Mouse (Mus musculus) ES-CJ7 (cell line): ENCODE results near the gene Lgr4.
"Not testable (repeated sequence)": the region's sequence is repeated elsewhere in the genome, so short reads cannot be mapped to it uniquely, and the experiment has no call there.

ENCODE experiments used
- DNase-seq: peaks from one replicate; pipeline ENCODE4 v3.0.0; 2011; ENCODE audit warnings: low read depth, low spot score

Lgr4 gene

GRCm38 (mm10) chr2:109917496-109918413 is at the start of gene Lgr4:
Gene Lgr4, plus strand, starts transcription at chr2:109917647.
- DNase-seq: peak; percentile 99

DNA sequence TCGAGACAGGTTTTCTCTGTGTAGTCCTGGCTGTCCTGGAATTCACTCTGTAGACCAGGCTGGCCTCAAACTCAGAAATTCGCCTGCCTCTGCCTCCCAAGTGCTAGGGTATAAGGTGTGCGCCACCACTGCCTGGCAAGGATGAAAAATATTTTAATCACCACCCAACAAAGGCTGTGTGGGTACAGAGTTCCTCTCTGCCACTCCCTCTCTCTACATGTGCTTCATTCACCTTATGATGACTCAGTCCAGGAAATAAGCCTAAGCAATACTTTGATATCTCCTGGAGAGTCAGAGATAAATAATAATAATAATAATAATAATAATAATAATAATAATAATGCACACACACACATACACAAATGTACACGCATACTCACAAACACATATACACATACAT is 38.0 kb upstream of the Lgr4 start:
- not testable (repeated sequence) for DNase-seq

GRCm38 (mm10) chr2:109881111-109881510 is 36.3 kb upstream of the Lgr4 start:
- no peak for DNase-seq

- no peak for DNase-seq
Measured at GRCm38 (mm10) chr2:109881625-109882024, 35.8 kb upstream of the Lgr4 start.

- no peak for DNase-seq
Measured at GRCm38 (mm10) chr2:109884106-109884505, 33.3 kb upstream of the Lgr4 start.

GRCm38 (mm10) chr2:109884507-109884906 is 32.9 kb upstream of the Lgr4 start:
- no peak for DNase-seq

GRCm38 (mm10) chr2:109890068-109890467 is 27.4 kb upstream of the Lgr4 start:
- peak; percentile 40 for DNase-seq

DNA sequence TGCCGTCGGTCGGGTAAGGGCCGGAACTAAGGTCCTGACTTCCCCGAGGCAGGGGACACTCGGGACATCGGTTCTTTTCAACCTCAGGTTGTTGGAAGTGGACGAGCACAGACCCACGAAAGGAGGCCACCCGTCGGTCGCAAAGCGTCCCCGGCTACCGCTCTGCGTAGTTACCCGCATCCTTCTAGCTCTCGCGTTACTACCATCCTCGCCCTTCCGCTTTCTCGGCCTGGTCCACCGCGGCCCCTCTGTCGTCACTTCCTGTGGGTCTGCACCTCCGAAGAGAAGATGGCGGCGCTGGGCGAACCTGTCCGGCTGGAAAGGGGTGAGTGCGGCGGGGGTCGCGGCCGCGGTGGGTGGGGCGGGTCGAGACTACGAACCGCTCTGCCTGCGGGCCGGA is 26.9 kb upstream of the Lgr4 start, which contains the start of gene Lin7c:
TSS of gene Lin7c (plus strand) at position 257 of the 400 bp plus-strand sequence.
- DNase-seq: peak; percentile 94

DNA sequence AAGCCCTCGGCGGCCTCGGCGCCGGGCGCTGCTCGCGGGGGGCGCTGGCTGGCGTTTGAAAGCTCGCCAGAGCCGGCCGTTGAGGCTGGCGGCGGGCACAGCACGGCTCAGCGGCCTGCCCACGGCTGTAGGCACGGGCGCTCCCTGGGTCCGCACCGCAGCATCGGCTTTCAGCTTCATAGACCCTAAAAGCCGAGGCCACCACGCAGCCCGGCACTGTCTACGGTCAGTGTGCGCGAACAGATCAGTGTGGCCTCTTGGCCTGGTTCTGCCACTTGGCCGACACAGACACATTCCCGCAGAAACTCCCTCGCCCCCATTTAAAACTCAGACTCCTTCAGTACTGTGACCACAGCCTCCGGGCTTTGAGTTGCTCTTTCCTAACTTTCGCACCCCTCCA is 26.4 kb upstream of the Lgr4 start:
- peak; percentile 17 for DNase-seq

DNA sequence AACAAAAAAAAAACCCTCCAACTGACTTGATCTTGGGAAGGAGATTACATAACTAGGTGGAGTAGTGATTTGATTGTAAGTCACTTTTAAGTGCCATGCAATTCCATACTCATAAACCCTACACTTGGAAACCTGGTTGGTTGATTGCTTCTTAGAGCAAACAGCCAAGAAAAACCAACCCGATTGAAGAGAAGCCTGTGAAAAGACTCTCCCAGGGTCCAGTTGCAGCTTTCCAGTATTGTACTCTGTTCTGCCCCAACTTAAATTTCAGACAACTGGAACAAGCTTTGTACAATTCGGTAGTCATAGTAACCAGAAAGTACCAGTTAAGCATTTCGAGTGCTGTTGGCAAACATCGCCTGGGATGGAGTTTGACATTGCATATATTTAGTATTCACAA is 26.0 kb upstream of the Lgr4 start:
- no peak for DNase-seq

DNA sequence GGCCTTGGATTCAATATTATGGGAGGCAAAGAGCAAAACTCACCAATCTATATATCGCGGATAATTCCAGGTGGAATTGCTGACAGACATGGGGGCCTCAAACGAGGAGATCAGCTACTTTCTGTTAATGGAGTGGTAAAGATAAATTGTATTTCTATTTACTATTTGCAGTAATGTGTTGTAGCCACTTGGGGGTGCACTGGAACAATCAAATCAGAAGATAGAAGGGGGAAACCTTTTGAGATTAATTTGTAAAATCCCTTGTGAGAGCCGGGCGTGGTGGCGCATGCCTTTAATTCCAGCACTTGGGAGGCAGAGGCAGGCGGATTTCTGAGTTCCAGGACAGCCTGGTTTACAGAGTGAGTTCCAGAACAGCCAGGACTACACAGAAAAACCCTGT is 21.1 kb upstream of the Lgr4 start:
- DNase-seq: peak; percentile 34

DNA sequence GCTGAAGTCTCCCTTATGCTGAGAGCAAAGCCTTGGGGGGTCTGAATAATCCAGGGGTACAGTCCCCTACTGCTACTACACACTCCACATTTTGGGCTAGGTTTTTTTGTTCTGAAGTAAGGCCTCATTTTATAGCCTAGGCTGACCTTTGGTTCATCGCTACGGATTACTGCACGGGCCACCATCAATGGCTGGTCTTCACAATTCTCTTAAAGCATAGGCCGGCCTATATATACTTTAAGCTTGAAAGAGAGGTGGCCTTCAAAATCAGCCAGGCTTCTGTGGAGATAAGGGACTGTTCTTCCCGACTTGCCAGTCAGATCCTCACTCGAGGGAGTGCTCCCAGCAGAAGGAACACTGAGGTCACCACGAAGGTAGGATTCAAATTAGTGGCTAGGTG is 14.6 kb upstream of the Lgr4 start:
- no peak for DNase-seq

DNA sequence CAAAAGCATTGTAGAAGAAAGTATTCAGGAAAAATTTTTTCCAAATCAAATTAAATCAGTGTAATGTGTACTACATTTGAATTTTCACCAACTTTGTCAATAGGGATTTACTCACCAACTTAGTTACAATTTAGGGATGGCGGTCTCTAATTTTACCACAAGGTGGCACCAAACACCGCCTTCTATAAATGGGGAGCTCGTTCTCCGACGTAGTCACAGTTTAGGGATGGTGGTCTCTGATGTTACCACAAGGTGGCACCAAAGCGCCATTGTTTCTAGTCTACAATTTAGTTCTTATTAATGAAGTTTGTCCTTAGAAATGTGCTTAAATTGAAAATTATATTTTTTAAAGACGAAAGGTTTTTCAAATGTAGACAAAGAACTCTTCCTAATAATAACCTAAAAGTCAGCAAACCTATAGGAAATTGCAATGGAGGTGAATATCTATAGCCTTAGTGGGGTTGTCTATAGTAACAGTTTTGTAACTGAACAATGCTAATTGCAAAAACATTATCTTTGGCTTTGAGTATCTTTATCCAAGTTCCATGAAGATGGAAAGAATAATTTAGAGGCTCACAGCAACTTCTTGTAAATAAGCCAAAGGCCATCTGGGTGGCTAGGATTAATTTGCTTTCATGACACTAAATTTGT is 13.2 kb upstream of the Lgr4 start:
- peak; percentile 82 for DNase-seq

DNA sequence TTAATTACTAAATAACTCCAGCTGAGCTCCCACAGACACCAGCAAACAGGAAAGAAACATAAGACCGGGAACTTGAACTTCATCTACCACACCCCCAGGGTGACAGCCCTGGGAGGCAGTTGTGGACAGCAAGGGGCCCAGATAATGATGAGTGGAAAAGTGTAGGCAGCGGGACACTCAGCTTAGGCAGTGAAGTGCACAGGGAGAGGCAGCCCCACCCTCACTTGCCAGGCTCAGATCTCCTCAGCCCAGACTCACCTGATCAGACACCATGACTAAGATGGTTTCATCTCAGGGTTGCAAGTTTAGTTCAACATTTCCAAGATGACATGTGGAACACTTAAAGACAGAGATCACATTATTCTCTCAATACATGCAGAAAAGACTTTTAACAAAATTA is 8.3 kb upstream of the Lgr4 start:
- DNase-seq: no peak

GRCm38 (mm10) chr2:109912216-109912615 is 5.2 kb upstream of the Lgr4 start:
- peak; percentile 64 for DNase-seq

DNA sequence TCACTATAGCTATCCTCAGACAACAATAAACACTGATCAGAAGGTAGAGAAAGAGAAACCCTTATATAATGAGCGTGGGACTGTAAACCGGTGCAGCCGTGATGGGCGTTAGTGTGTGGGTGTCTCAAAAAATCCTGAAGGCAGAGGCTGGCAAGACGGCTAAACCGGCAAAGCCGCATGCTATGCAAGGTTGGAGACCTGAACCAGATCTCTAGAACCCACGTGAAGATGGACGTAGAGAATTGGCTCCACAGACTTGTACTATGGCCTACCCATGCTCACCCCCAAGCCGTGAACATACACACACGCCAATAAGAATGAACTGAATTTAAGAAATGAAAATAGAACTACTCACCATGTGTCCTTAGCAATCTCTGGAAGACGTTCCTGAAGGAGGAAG is 4.7 kb upstream of the Lgr4 start:
- peak; percentile 58 for DNase-seq

- peak; percentile 87 for DNase-seq
Measured at GRCm38 (mm10) chr2:109913241-109913640, 4.2 kb upstream of the Lgr4 start.

DNA sequence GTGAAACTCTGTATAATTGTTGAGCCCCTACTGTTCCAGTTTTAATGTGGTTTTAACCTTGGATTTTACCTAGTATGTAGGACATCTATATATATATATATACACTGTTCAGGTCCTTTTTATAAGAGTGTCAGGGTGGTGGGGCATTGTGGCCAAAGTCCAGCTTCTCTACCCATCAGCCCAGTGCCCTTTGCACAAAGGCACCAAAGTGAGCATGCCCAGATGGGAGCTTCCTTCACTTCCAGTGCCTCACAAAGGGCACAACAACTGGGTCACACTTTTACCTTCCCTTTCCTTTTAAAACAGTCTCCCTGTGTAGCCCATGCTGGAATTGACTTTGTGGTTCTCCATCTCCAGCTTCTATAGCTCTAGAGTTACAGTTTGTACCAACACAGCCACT is 2.8 kb upstream of the Lgr4 start:
- DNase-seq: no peak

DNA sequence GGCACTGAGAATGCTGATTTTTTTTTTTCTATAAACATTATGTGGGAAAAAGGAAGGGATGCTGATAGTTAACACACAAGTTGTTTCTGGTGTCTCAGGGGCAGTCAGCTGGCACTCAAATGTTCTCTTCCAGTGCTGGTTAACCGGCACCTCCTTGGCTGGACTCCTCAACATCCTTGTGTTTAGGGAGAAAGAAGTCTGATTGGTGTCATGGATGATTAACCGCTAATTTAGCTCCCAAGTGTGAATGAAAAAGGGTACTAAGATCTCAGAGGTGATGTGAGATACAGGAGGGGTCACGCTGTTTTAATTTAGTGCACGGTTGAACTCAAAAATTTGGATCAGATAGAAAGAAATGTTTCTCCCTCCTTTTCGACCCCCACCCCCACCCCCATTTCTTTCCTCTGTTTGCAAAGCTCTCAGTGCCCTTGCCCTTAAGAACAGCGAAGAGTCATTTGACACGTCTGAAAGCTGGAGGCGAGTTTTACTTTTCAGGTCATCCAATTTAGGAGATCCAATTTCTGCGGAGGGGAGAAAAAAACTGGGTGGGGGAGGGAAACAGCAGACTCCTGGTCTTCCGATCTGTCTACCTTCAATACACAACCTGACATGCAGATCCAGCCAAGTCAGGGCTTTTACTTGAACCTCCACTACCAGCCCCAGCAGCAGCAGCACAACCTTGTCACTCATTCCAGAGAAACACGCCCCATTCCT is 508 bp upstream of the Lgr4 start:
- peak; percentile 17 for DNase-seq

GRCm38 (mm10) chr2:109918592-109919262 is 1.3 kb downstream of the Lgr4 start:
- no peak for DNase-seq

DNA sequence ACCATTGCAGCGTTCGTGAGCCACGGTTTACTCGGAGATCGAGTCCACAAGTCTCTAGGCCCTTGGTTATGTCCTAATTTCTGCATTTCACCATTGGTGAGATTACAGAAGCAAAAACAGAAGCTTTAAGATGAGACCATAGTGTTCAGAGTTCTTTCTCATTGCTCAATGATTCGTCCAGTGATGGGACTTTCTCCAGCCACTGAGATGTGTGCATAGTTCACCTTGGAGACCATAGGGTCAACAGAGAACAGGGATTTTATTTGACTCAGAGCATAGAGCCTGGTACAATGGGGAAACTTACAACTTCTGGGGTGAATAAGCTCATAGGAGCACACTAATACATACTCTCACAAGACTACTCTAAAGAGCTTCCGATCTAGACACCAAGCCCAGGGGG is 3.0 kb downstream of the Lgr4 start:
- DNase-seq: no peak
